Mouse (Mus musculus) cerebellum, adult (tissue): ENCODE data around the gene Gmpr.

Experiments
- ATAC-seq: cut with Nextera tagmentation; 2 replicates; pipeline ENCODE4 v1.9.2; 2017; ENCODE audit warnings: mild to moderate bottlenecking, moderate library complexity, mixed read lengths; ENCODE audit not compliant: insufficient number of reproducible peaks, low FRiP score, low TSS enrichment

Gene Gmpr

GRCm38 (mm10) chr13:45537110-45537509, 29.9 kb downstream of the Gmpr start:
- ATAC-seq = no peak

- ATAC-seq = peak; percentile 0; the same call in 1 of the 2 replicates
Observed at GRCm38 (mm10) chr13:45538091-45538490, 30.8 kb downstream of the Gmpr start.

GRCm38 (mm10) chr13:45538532-45539204, 31.4 kb downstream of the Gmpr start:
- peak; percentile 88 for ATAC-seq

DNA sequence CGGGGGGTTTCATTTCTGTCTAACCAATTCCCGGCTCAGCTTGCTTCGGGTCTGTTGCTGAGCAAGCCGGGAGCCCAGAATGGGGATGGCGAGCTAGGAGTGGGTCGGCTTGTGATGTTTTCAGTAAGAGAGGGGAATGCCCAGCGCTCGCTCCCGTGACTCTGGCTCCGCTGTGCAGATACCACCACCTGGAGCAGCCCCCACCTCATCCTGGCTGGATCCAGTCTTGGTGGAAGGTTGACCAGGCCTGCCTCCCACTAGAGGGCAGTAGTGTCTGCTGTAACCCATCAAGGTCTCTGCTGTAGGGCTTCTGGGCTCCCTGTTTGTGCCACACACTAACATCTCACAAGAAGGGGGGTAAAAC, 31.9 kb downstream of the Gmpr start:
- peak; percentile 70 for ATAC-seq

DNA sequence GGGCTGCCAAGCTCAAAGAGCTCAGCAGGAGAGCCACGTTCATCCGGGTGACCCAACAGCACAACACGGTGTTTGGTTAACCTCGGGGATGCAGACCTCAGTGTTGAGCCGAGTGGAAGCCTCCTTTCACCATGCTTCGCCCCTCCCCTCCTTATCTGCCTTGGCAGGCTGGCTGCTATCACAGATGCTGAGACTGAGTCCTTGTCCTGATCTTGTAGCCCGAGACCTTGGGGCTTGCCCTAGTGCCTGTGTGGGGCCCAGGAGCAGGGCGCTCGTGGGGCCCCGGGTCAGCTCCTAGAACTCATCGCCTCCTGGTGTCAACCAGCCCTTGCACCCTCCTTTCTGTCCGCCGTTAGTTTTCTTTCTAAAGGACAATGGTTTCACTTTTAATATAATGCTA, 38.7 kb downstream of the Gmpr start:
- ATAC-seq = no peak

- ATAC-seq = no peak
Observed at GRCm38 (mm10) chr13:45546946-45547345, 39.7 kb downstream of the Gmpr start.

GRCm38 (mm10) chr13:45547549-45547948, 40.3 kb downstream of the Gmpr start:
- no peak for ATAC-seq

DNA sequence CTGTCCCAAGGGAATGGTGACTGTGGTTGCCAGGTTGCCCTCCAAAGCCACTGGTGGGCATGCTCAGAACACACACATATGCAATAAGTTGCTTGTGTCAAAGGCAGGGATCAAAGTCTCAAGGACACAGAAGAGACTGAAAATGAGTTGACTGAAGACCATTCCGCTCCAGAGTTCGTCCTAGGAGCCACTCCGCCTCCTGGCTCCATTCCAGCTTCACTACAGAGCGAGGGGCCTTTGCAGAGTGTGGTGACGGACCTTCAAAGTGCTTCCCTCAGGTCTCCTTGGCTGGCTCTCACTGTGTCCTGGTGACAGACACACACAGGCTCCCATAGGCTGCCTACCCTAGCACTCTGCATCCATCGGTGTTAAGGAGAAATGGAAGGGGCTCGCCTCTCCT, 46.4 kb downstream of the Gmpr start:
- no peak for ATAC-seq

GRCm38 (mm10) chr13:45558367-45558766, 51.1 kb downstream of the Gmpr start:
- ATAC-seq = no peak

DNA sequence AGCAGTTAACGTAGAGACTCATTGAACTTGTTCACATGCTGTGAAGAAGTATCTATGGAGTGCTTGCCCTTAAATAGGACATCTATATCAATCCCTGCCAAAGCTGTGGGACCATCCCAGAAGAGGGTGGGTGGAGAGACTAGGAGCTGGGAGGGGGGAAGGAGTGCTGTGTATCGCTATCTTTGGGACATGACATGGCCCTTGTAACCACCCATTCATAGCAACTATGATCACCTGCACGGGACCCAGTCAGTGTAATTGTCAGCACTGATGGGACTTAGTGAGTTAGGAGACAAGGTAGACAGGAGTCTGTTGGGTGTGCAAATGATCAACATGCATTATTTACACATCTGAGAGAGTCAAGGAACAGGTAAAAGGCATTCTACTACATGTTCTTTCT, 52.0 kb downstream of the Gmpr start:
- no peak for ATAC-seq

DNA sequence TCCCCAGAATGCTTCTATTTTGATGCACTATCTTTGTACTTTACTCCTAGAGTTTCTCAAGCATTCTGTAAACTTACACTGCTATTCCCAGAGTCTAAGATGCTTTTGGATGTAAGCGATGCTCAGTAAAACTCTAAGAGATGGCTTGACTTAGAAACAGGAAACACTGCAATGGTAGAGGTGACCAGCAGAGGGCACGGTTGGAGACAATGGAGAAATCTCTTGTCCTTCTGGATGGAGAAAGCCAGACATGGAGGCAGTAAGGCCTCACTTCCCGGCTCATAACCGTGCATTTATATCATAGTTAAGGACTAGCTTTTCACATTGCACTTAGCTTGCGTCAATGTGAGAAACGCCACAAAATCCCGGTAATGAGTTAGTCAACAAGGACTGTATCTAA, 53.3 kb downstream of the Gmpr start:
- no peak for ATAC-seq

DNA sequence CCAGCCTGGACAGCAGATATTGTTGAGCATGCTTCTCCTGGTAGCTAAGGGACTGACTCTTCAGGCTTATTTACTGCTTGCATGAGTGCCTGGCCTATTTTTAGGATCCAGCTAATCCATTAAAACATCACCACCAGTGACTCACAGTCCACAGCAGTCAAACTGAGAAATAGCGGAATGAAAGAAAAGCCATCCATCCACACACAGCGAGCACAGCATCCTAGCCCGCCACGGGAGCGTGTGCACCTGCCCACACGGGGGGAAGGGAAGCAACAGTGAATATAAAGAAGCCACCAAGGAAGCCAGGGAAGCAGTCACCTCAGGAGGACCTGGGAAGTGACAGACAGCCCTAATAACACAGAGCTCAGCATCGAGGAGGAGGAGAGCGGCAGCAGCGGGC, 54.8 kb downstream of the Gmpr start:
- no peak for ATAC-seq

GRCm38 (mm10) chr13:45564946-45565345, 57.7 kb downstream of the Gmpr start:
- ATAC-seq = no peak

GRCm38 (mm10) chr13:45569932-45570331, 62.7 kb downstream of the Gmpr start:
- ATAC-seq = 0 out of 2 replicates have a peak, but pooled peaks have one; percentile 49

DNA sequence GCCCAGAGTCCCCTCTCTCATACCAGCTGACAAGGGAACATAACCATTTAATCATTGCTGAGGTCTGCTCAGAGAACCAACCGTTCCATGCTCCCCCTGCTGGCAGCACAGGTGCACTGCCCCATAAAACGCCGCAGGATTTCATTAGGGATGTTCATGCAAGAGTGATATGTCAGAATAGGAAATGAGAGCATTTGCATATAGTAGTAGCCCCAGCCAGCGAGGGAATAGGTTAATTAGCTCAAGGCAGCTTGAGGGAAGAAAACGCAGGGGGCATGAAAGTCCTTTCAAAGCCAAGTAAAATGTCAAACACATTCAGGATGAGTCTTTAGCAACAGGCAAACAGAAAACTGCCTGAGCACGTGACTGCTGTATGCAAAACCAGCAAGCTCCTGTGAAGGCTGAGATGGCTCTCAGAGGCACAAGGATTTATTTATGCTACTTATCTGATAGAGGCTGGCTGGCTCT, 64.6 kb downstream of the Gmpr start:
- ATAC-seq = peak; percentile 56; the same call in 1 of the 2 replicates

GRCm38 (mm10) chr13:45572768-45573167, 65.5 kb downstream of the Gmpr start:
- no peak for ATAC-seq

- no peak for ATAC-seq
Observed at GRCm38 (mm10) chr13:45576185-45576584, 68.9 kb downstream of the Gmpr start.

DNA sequence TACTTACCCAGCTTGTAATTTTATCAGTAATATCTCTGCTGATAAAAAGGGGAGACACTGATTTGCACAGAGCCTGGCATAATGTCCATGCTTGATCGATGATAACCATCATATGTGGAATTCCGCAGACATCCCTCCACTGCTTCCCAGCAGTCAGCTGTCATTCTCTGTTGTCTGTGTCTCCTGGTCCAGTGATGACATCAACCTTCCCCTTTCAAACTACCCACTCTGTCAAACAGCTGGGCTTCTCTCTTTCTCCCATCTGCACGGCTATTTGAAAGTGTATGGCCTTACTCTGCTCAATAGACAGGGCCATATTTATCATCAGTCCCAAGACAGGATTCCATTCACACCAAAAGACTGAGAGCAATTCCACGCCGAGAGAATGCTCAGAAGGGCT, 70.1 kb downstream of the Gmpr start:
- ATAC-seq = no peak

- ATAC-seq = no peak
Observed at GRCm38 (mm10) chr13:45577784-45578183, 70.5 kb downstream of the Gmpr start.

- ATAC-seq = no peak
Observed at GRCm38 (mm10) chr13:45579751-45580150, 72.5 kb downstream of the Gmpr start.

GRCm38 (mm10) chr13:45582294-45582693, 75.0 kb downstream of the Gmpr start:
- no peak for ATAC-seq

- ATAC-seq = no peak
Observed at GRCm38 (mm10) chr13:45583061-45583460, 75.8 kb downstream of the Gmpr start.

DNA sequence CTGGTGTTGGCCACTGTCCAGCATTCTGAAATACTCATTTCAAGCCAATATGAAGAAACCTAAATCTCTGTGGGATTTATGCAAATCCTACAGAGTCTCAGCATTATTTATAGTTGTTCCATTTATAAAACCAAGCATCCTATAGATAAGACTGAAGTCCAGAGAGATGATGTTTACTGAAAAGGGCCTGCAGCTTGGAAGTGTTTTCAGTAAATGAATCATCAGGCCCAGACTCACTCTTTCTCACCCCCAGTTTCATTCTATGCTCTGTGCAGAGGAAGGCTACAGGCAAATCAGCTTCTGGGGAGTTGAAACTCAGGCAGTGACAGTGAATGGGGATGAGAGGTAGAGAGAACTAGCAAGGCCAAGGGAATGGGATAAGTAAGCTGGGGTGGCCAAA, 83.7 kb downstream of the Gmpr start:
- ATAC-seq = no peak
